Mouse (Mus musculus) cerebellum, adult 11 months (tissue): Measurements from ENCODE around the gene Pef1.

Experiments
- DNase-seq: peaks from one replicate; pipeline ENCODE4 v3.0.0; 2022

The Pef1 gene

DNA sequence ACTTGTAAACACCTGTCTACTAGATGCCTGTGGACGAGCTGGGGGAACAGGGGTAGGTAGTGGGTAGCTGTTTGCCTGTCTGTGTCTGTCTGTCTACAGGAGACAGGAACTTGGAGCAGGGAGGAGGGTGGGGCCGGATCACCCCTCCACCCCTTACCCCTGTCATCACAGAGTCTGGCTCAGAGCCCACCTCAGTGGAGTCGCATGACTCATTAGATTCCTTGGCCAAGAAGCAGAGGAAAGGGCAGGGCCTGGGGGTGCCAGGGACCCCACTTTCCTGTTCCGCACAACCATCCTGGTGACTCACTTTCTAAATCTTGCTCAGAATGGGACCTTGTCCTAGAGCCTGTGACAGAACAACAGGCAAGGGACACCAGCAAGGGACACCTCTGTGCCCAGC, 74.7 kb downstream of the Pef1 start:
- DNase-seq, result no peak

- no peak for DNase-seq
These were observed 75.2 kb downstream of the Pef1 start for GRCm38 (mm10) chr4:130177536-130177935.
